27 mouse cellular contexts compared by ENCODE assay signal in the genomic region with DNA sequence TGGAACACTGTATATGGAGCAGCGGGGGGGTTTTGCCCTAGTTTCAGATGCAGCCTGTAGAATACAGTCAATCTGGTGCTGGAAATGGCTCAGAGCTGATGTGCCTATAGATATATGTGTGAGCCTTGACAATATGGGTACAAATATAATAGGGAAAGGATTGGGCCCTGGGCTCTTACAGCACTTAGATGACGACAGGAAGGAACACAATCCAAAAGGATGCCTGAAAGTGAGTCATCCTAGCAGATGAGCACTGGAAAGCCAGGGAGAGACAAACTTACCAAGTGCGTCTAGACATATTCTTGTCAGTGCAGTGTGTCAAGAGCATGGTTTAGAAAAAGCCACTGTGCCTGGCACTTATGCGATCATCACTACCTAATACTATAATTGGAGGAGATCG.
"Had no signal": no experiment of that assay in that cellular context is flagged by ENCODE, and none has a peak within 500 bp of the region (broad histone marks: within the 10 kb centered on the region; RNA-seq: fewer than 3 reads in every experiment).

No protein-coding gene starts in this region.

- H3K27me3 ChIP-seq: heart, embryonic 12.5 days; hindbrain, embryonic 12.5 days; intestine, embryonic 15.5 days; limb, embryonic 13.5 days; limb, embryonic 15.5 days; liver, embryonic 12.5 days had no signal

- ATAC-seq: hindbrain, embryonic 16.5 days; inflammation-experienced regulatory T-cells, adult 6 months; intestine, embryonic 15.5 days; intestine, postnatal 0 days; liver, embryonic 12.5 days had no signal

- DNase-seq: gastrocnemius, adult 2 months; gastrocnemius, postnatal 10 days; gastrocnemius, postnatal 25 days; heart, adult 18-20 months; heart, postnatal 10 days; heart, postnatal 4 days; kidney, adult 18-20 months; kidney, adult 8-10 months; kidney, postnatal 10 days; kidney, postnatal 25 days; kidney, postnatal 4 days; layer of hippocampus, adult 9-11 months; layer of hippocampus, postnatal 36 days; left cerebral cortex, postnatal 4 days had no signal

- H3K9me3 ChIP-seq: heart, embryonic 10.5 days; heart, embryonic 12.5 days; hindbrain, embryonic 10.5 days; hindbrain, embryonic 12.5 days; intestine, embryonic 15.5 days; limb, embryonic 13.5 days; limb, embryonic 15.5 days; liver, embryonic 12.5 days had no signal

- H3K27ac ChIP-seq: gastrocnemius, adult 2 months; heart, embryonic 10.5 days; hindbrain, embryonic 10.5 days; hindbrain, embryonic 12.5 days; hindbrain, embryonic 14.5 days; intestine, embryonic 15.5 days; layer of hippocampus, adult 2 months; limb, embryonic 13.5 days; limb, embryonic 15.5 days; liver, embryonic 12.5 days had no signal

- H3K36me3 ChIP-seq: heart, embryonic 10.5 days; heart, embryonic 12.5 days; hindbrain, embryonic 10.5 days; hindbrain, embryonic 12.5 days; intestine, embryonic 15.5 days; limb, embryonic 13.5 days; limb, embryonic 15.5 days; liver, embryonic 12.5 days had no signal

- H3K4me1 ChIP-seq: heart, embryonic 10.5 days; heart, embryonic 12.5 days; hindbrain, embryonic 10.5 days; hindbrain, embryonic 12.5 days; intestine, embryonic 15.5 days; limb, embryonic 13.5 days; limb, embryonic 15.5 days; liver, embryonic 12.5 days had no signal

- H3K9ac ChIP-seq: heart, embryonic 12.5 days; hindbrain, embryonic 12.5 days; hindbrain, embryonic 14.5 days; intestine, embryonic 15.5 days; limb, embryonic 13.5 days; limb, embryonic 15.5 days; liver, embryonic 12.5 days had no signal

- H3K4me3 ChIP-seq: gastrocnemius, adult 2 months; heart, embryonic 10.5 days; heart, embryonic 12.5 days; hindbrain, embryonic 10.5 days; hindbrain, embryonic 12.5 days; intestine, embryonic 15.5 days; layer of hippocampus, adult 2 months; limb, embryonic 13.5 days; limb, embryonic 15.5 days; liver, embryonic 12.5 days had no signal

- H3K4me2 ChIP-seq: heart, embryonic 12.5 days; hindbrain, embryonic 12.5 days; hindbrain, embryonic 14.5 days; intestine, embryonic 15.5 days; limb, embryonic 13.5 days; limb, embryonic 15.5 days; liver, embryonic 12.5 days had no signal
